Mouse (Mus musculus) heart, postnatal 0 days (tissue): ENCODE measurements at regions not wholly inside any gene's neighbourhood (a gene's known extent, or its start where the extent isn't known, plus 50 kb on each side); places are given as distances from the start of the nearest gene placed in this dataset.

ENCODE experiments used
- CTCF ChIP-seq: IDR thresholded peaks from 2 replicates; pipeline ENCODE4 v1.5.1; 2016; ENCODE audit warnings: antibody characterized with exemption, control low read depth, low read depth
- EP300 ChIP-seq: IDR thresholded peaks from 2 replicates; pipeline ENCODE4 v1.6.1; 2016; ENCODE audit warnings: antibody characterized with exemption, low read depth

GRCm38 (mm10) chr5:106051026-106051425 is 174.7 kb downstream of the Zfp326 start:
- TF ChIP-seq CTCF (no peak), EP300 (no peak)
